Mouse (Mus musculus) forebrain, embryonic 15.5 days (tissue): ENCODE measurements around the gene Fbxo9. TPM values are rescaled to one million over a fixed set of nuclear protein-coding genes. Genes with fewer than 3 reads are reported as not detected.

Source experiments
- ATAC-seq: fragments of 200-750 bp; cut with Nextera tagmentation; replicated peaks from 2 replicates; pipeline ENCODE4 v1.8.0; 2017; ENCODE audit warnings: mild to moderate bottlenecking, moderate TSS enrichment, moderate library complexity
- H3K27ac ChIP-seq: fragments of 300-500 bp; sonication (generic); replicated peaks from 2 replicates; pipeline ENCODE4 v1.5.1; 2015; ENCODE audit warnings: mild to moderate bottlenecking, inconsistent platforms
- H3K27me3 ChIP-seq: fragments of 300-500 bp; sonication (generic); 2 replicates; pipeline ENCODE4 v1.6.1; 2015; ENCODE audit warnings: inconsistent platforms
- H3K36me3 ChIP-seq: fragments of 300-500 bp; sonication (generic); 2 replicates; pipeline ENCODE4 v1.6.1; 2015; ENCODE audit warnings: mild to moderate bottlenecking, inconsistent platforms
- H3K4me1 ChIP-seq: fragments of 300-500 bp; sonication (generic); 2 replicates; pipeline ENCODE4 v1.6.1; 2015; ENCODE audit warnings: inconsistent platforms
- H3K4me2 ChIP-seq: fragments of 300-500 bp; sonication (generic); replicated peaks from 2 replicates; pipeline ENCODE4 v1.6.1; 2015; ENCODE audit warnings: mild to moderate bottlenecking, inconsistent platforms
- H3K4me3 ChIP-seq: fragments of 300-500 bp; sonication (generic); 2 replicates; pipeline ENCODE4 v1.5.1; 2015; ENCODE audit warnings: mild to moderate bottlenecking, inconsistent platforms
- H3K9ac ChIP-seq: fragments of 300-500 bp; sonication (generic); replicated peaks from 2 replicates; pipeline ENCODE4 v1.6.1; 2015; ENCODE audit warnings: mild to moderate bottlenecking, inconsistent platforms
- H3K9me3 ChIP-seq: fragments of 300-500 bp; sonication (generic); 2 replicates; pipeline ENCODE4 v1.6.1; 2016; ENCODE audit warnings: inconsistent platforms
- WGBS: fragments of 180-500 bp; shearing (Covaris S2); methylation state at CpG from one replicate; pipeline ENCODE4 v1.1.7; 2015; ENCODE audit warnings: mixed read lengths; 5-methylcytosine and 5-hydroxymethylcytosine counted together
- polyA plus RNA-seq: library from polyadenylated mRNA; unstranded; fragments of >200 nt; fragmentation: Nextera tagmentation; extraction: Ambion mirVana; gene quantifications from 2 replicates; pipeline ENCODE4 v1.2.1, GENCODE M21; 2015

Gene Fbxo9
- polyA plus RNA-seq, 1 experiment from 2014 or later = 54.3 TPM

- Histone ChIP-seq H3K4me3 (no peak overlapping the region), H3K9me3 (no peaks in the 10 kb centered on the region), H3K4me2 (no peak overlapping the region), H3K9ac (no peak overlapping the region), H3K36me3 (no peaks in the 10 kb centered on the region), H3K27me3 (no peaks in the 10 kb centered on the region), H3K4me1 (no peaks in the 10 kb centered on the region), H3K27ac (no peak overlapping the region)
- ATAC-seq = no peak
- 83% methylated on average over 16 of the region's 16 CpGs for WGBS
Observed at GRCm38 (mm10) chr9:78059525-78060120, 49.2 kb downstream of the Fbxo9 start.

- no peaks in the 10 kb centered on the region for H3K9me3 ChIP-seq
- H3K4me1 ChIP-seq = no peaks in the 10 kb centered on the region
- no peak overlapping the region for H3K9ac ChIP-seq
- no peaks in the 10 kb centered on the region for H3K36me3 ChIP-seq
- WGBS = 81% methylated on average over 3 of the region's 3 CpGs
- H3K27ac ChIP-seq = no peak overlapping the region
- no peak overlapping the region for H3K4me2 ChIP-seq
- H3K4me3 ChIP-seq = no peak overlapping the region
- no peak for ATAC-seq
- no peaks in the 10 kb centered on the region for H3K27me3 ChIP-seq
Observed at GRCm38 (mm10) chr9:78054298-78054697, 54.6 kb downstream of the Fbxo9 start.

- H3K4me1 ChIP-seq = no peaks in the 10 kb centered on the region
- H3K4me2 ChIP-seq = no peak overlapping the region
- H3K27ac ChIP-seq = no peak overlapping the region
- no peaks in the 10 kb centered on the region for H3K27me3 ChIP-seq
- no peaks in the 10 kb centered on the region for H3K36me3 ChIP-seq
- WGBS = 78% methylated on average over 8 of the region's 8 CpGs
- H3K4me3 ChIP-seq = no peak overlapping the region
- H3K9me3 ChIP-seq = no peaks in the 10 kb centered on the region
- no peak for ATAC-seq
- H3K9ac ChIP-seq = no peak overlapping the region
Observed at GRCm38 (mm10) chr9:78053821-78054220, 55.0 kb downstream of the Fbxo9 start.

- Histone ChIP-seq H3K4me3 (no peak within 1 kb of the TSS), H3K9me3 (no peaks in the 10 kb centered on the region), H3K27me3 (no peaks in the 10 kb centered on the region), H3K4me1 (no peaks in the 10 kb centered on the region), H3K9ac (no peak within 1 kb of the TSS), H3K27ac (no peak within 1 kb of the TSS), H3K4me2 (no peak within 1 kb of the TSS), H3K36me3 (no peaks in the 10 kb centered on the region)
- ATAC-seq = no peak
- WGBS = 58% methylated on average over 3 of the region's 3 CpGs
Observed at GRCm38 (mm10) chr9:78051677-78052076, 57.2 kb downstream of the Fbxo9 start, which contains the start of gene Gcm1. Gene Gcm1 (plus strand): TSS chr9:78051924.

- no peak for ATAC-seq
- 61% methylated on average over 5 of the region's 5 CpGs for WGBS
Observed at GRCm38 (mm10) chr9:78050452-78050970, 58.4 kb downstream of the Fbxo9 start.

GRCm38 (mm10) chr9:78046755-78047154 is 62.1 kb downstream of the Fbxo9 start:
- Histone ChIP-seq H3K36me3 (no peaks in the 10 kb centered on the region), H3K4me3 (no peak overlapping the region), H3K4me2 (no peak overlapping the region), H3K9ac (no peak overlapping the region), H3K27ac (no peak overlapping the region), H3K9me3 (no peaks in the 10 kb centered on the region), H3K4me1 (no peaks in the 10 kb centered on the region), H3K27me3 (no peaks in the 10 kb centered on the region)
- ATAC-seq = no peak
- WGBS = 64% methylated on average over 20 of the region's 20 CpGs

More at GRCm38 (mm10) chr9:78050452-78050970, 58.4 kb downstream of the Fbxo9 start:
- no peak overlapping the region for H3K27ac ChIP-seq
- no peaks in the 10 kb centered on the region for H3K36me3 ChIP-seq
- H3K4me2 ChIP-seq = no peak overlapping the region
- H3K27me3 ChIP-seq = no peaks in the 10 kb centered on the region
- H3K9me3 ChIP-seq = no peaks in the 10 kb centered on the region
- no peaks in the 10 kb centered on the region for H3K4me1 ChIP-seq
- no peak overlapping the region for H3K9ac ChIP-seq
- H3K4me3 ChIP-seq = no peak overlapping the region

GRCm38 (mm10) chr9:78045171-78045570 is 63.7 kb downstream of the Fbxo9 start:
- no peaks in the 10 kb centered on the region for H3K27me3 ChIP-seq
- no peak overlapping the region for H3K4me3 ChIP-seq
- no peak for ATAC-seq
- whole genome bisulfite sequencing = 73% methylated on average over 6 of the region's 6 CpGs
- no peak overlapping the region for H3K4me2 ChIP-seq
- no peaks in the 10 kb centered on the region for H3K4me1 ChIP-seq
- no peak overlapping the region for H3K27ac ChIP-seq
- no peaks in the 10 kb centered on the region for H3K9me3 ChIP-seq
- no peaks in the 10 kb centered on the region for H3K36me3 ChIP-seq
- no peak overlapping the region for H3K9ac ChIP-seq

GRCm38 (mm10) chr9:78038755-78039489 is 69.9 kb downstream of the Fbxo9 start:
- ATAC-seq = peak; percentile 68
- WGBS = 43% methylated on average over 18 of the region's 18 CpGs
- Histone ChIP-seq H3K4me2 (no peak overlapping the region), H3K4me3 (no peak overlapping the region), H3K4me1 (no peaks in the 10 kb centered on the region), H3K9me3 (no peaks in the 10 kb centered on the region), H3K36me3 (no peaks in the 10 kb centered on the region), H3K27ac (no peak overlapping the region), H3K9ac (no peak overlapping the region), H3K27me3 (no peaks in the 10 kb centered on the region)

- no peak overlapping the region for H3K27ac ChIP-seq
- ATAC-seq = no peak
- no peaks in the 10 kb centered on the region for H3K27me3 ChIP-seq
- no peaks in the 10 kb centered on the region for H3K9me3 ChIP-seq
- no peak overlapping the region for H3K9ac ChIP-seq
- no peaks in the 10 kb centered on the region for H3K4me1 ChIP-seq
- H3K36me3 ChIP-seq = no peaks in the 10 kb centered on the region
- WGBS = 86% methylated on average over 8 of the region's 8 CpGs
- H3K4me2 ChIP-seq = no peak overlapping the region
- no peak overlapping the region for H3K4me3 ChIP-seq
Observed at GRCm38 (mm10) chr9:78035831-78036230, 73.0 kb downstream of the Fbxo9 start.

- no peak for ATAC-seq
- no peak overlapping the region for H3K27ac ChIP-seq
- H3K27me3 ChIP-seq = no peaks in the 10 kb centered on the region
- H3K9me3 ChIP-seq = no peaks in the 10 kb centered on the region
- H3K36me3 ChIP-seq = no peaks in the 10 kb centered on the region
- no peak overlapping the region for H3K4me3 ChIP-seq
- WGBS = 80% methylated on average over 5 of the region's 5 CpGs
- H3K9ac ChIP-seq = no peak overlapping the region
- no peaks in the 10 kb centered on the region for H3K4me1 ChIP-seq
- H3K4me2 ChIP-seq = no peak overlapping the region
Observed at GRCm38 (mm10) chr9:78035296-78035695, 73.6 kb downstream of the Fbxo9 start.

GRCm38 (mm10) chr9:78032930-78033329 is 75.9 kb downstream of the Fbxo9 start:
- 90% methylated on average over 4 of the region's 4 CpGs for WGBS
- no peak for ATAC-seq

More at GRCm38 (mm10) chr9:78032930-78033329, 75.9 kb downstream of the Fbxo9 start:
- H3K4me3 ChIP-seq = no peak overlapping the region
- no peak overlapping the region for H3K9ac ChIP-seq
- H3K9me3 ChIP-seq = no peaks in the 10 kb centered on the region
- H3K4me1 ChIP-seq = no peaks in the 10 kb centered on the region
- H3K4me2 ChIP-seq = no peak overlapping the region
- H3K36me3 ChIP-seq = no peaks in the 10 kb centered on the region
- H3K27me3 ChIP-seq = no peaks in the 10 kb centered on the region
- no peak overlapping the region for H3K27ac ChIP-seq
